Comparison of ENCODE assay signal across 8 mouse cellular contexts in the genomic region with DNA sequence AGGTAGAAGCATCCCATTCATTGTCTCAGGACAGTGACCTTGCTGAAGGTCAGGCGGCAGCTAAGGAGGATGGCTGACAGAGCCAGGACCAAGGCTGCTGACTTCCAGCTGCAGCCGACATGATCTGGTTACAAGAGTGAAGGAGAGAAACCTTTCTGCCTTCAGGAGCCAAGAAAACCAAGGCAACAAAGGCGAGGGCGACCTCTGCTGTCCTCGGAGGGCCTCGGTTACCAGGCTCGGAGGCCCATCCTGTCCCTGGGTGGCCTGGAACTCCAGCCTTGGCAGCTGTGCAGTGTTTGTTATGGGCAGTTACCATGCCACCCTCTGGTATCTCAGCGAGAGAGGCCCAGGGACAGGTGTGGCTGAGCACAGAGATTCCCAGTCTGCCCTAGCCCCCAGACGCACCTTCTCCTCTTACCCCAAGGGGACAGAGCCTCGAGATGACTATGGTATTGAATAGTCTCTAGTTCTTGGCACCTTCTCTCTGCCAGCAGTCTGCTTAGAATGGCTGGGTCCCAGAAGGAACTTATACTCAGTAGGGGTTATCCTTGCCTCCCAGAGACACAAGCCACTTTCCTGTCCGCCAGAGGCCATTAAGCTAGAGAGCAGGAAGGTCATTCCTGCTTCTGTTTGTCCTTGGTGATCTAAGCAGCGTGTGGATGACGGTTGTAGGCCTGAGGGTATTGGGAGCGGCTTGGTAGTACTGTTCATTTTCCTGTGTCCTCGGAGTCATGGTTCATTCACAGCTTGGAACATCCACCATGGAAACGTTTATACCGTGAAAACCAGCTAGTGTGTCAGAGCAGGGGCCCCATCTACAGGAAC.
A peak's percentile ranks its signal among the peaks of the same experiment; 100 is the strongest.
DNase-seq lines count a peak whose midpoint lies in the region; ATAC-seq and TF ChIP-seq lines count a peak whose summit lies in the region.
"Had no signal": no experiment of that assay in that cellular context is flagged by ENCODE, and none has a peak within 500 bp of the region (broad histone marks: within the 10 kb centered on the region; RNA-seq: fewer than 3 reads in every experiment).

No protein-coding gene starts in this region.

- no peaks in the 10 kb centered on the region for H3K79me2 ChIP-seq in CH12.LX (replicated peaks; ENCODE audit: control insufficient read depth, extremely low read depth, insufficient read depth, poor library complexity, severe bottlenecking)

- H3K27me3 ChIP-seq in CH12.LX (replicated peaks) (no peaks in the 10 kb centered on the region), Patski (no peaks in the 10 kb centered on the region)
- H3K27me3 ChIP-seq in intestine, postnatal 0 days (replicated peaks; ENCODE audit: control insufficient read depth, insufficient read depth, low read length) = no peaks in the 10 kb centered on the region
- no peaks in the 10 kb centered on the region for H3K27me3 ChIP-seq in forebrain, embryonic 14.5 days (replicated peaks; ENCODE audit: control insufficient read depth, insufficient read depth, low read length)
- H3K27me3 ChIP-seq: liver, embryonic 13.5 days had no signal

- H3K4me3 ChIP-seq in CH12.LX (replicated peaks in 1 of 3; ENCODE audit: low read depth in 2 of 3, low read length in 2 of 3, poor library complexity in 1 of 3) = no peak overlapping the region
- no peak overlapping the region for H3K4me3 ChIP-seq in intestine, postnatal 0 days (ENCODE audit: low read depth, low read length)
- H3K4me3 ChIP-seq in forebrain, embryonic 14.5 days (ENCODE audit: low read depth, low read length) = no peak overlapping the region
- H3K4me3 ChIP-seq: liver, embryonic 13.5 days had no signal

- POLR2A ChIA-PET in Patski (lab: Charles Lee) = no interaction called here

- DNase-seq in CH12.LX (ENCODE audit: extremely low read depth) = no peak
- DNase-seq in Patski (ENCODE audit: low read depth, low spot score) = no peak
- DNase-seq in gastrocnemius, adult 8-10 months (ENCODE audit: low spot score in 2 of 2) = peak; percentile 84 to 90
- DNase-seq in lung, postnatal 4 days = peak; percentile 81 to 84
- no peak for DNase-seq in Muller cell, postnatal 12 days (ENCODE audit: inconsistent ontology term)
- DNase-seq in forebrain, embryonic 14.5 days (ENCODE audit: low spot score) = no peak
- DNase-seq: liver, embryonic 13.5 days had no signal

- CTCF ChIA-PET in Patski (lab: Charles Lee) = interaction anchor here (1.0 to 2.5 kb wide), 4 partner anchors 16 to 141 kb away, joined by 3 to 9 read pairs (median 6); no protein-coding TSS in a partner anchor

- no peaks in the 10 kb centered on the region for H3K9me3 ChIP-seq in CH12.LX (replicated peaks; ENCODE audit: low read length)
- H3K9me3 ChIP-seq in intestine, postnatal 0 days (ENCODE audit: control insufficient read depth) = no peaks in the 10 kb centered on the region
- no peaks in the 10 kb centered on the region for H3K9me3 ChIP-seq in forebrain, embryonic 14.5 days (replicated peaks; ENCODE audit: control insufficient read depth, low read length)
- H3K9me3 ChIP-seq: liver, embryonic 13.5 days had no signal

- dilution Hi-C loops in CH12.LX (cut with MboI; ENCODE audit: extremely low pct_ligation_motif_present, extremely low pct_unique_long_range_greater_than_20kb, low sequenced_read_pairs) = no loop called here

- in situ Hi-C loops in CH12.LX (cut with MboI; ENCODE audit: low pct_ligation_motif_present, low pct_unique_long_range_greater_than_20kb, low sequenced_read_pairs) = loop anchor here (5.0 kb wide), 1 partner anchor 133 kb away; no protein-coding TSS in a partner anchor
- in situ Hi-C loops in Patski (cut with MboI; ENCODE audit: low pct_unique_long_range_greater_than_20kb) = no loop called here

- TF ChIP-seq CTCF in CH12.LX (conservative IDR thresholded peaks at IDR 0.05 in 1 of 2, IDR thresholded peaks at IDR 0.05 in 1 of 2; ENCODE audit: low read depth in 2 of 2, low read length in 2 of 2) (peak in 1 of 2 experiments; percentile 48; a peak in 2 of 4 replicates), Patski (IDR thresholded peaks at IDR 0.05) (no peak)
- peak; percentile 86 for TF ChIP-seq CTCF in intestine, postnatal 0 days (IDR thresholded peaks at IDR 0.05; ENCODE audit: low read depth)

- no peak for TF ChIP-seq POLR2A in CH12.LX (IDR thresholded peaks at IDR 0.05; ENCODE audit: low read depth, low read length)

- 35% methylated on average over 17 of the region's 17 CpGs for WGBS in intestine, postnatal 0 days
- 64% methylated on average over 17 of the region's 17 CpGs for WGBS in forebrain, embryonic 14.5 days

- H3K4me1 ChIP-seq in CH12.LX (ENCODE audit: control insufficient read depth in 1 of 2, insufficient read depth in 2 of 2) = peaks cover 12 to 32% of the 10 kb centered on the region in 2 experiments
- H3K4me1 ChIP-seq in intestine, postnatal 0 days (replicated peaks; ENCODE audit: control insufficient read depth, insufficient read depth, low read length) = peaks cover 23% of the 10 kb centered on the region; the same call in 1 of the 2 replicates
- no peaks in the 10 kb centered on the region for H3K4me1 ChIP-seq in forebrain, embryonic 14.5 days (ENCODE audit: control insufficient read depth, insufficient read depth, low read length)

- H3K36me3 ChIP-seq in CH12.LX (replicated peaks in 1 of 2; ENCODE audit: control insufficient read depth in 1 of 2, insufficient read depth in 1 of 2, low read length in 1 of 2) = peaks cover 0 to 8% of the 10 kb centered on the region in 2 experiments
- H3K36me3 ChIP-seq in intestine, postnatal 0 days (ENCODE audit: control insufficient read depth, insufficient read depth) = no peaks in the 10 kb centered on the region
- H3K36me3 ChIP-seq in forebrain, embryonic 14.5 days (ENCODE audit: control insufficient read depth, insufficient read depth, low read length) = no peaks in the 10 kb centered on the region
- H3K36me3 ChIP-seq: liver, embryonic 13.5 days had no signal

- ATAC-seq in Patski = peak; percentile 60
- peak; percentile 96 for ATAC-seq in intestine, postnatal 0 days
- ATAC-seq in forebrain, embryonic 14.5 days = no peak

- no peak overlapping the region for H3K27ac ChIP-seq in CH12.LX (ENCODE audit: insufficient read depth, low read depth)
- peak overlapping the region; percentile 92 for H3K27ac ChIP-seq in intestine, postnatal 0 days (ENCODE audit: low read depth, low read length)
- no peak overlapping the region for H3K27ac ChIP-seq in forebrain, embryonic 14.5 days (ENCODE audit: low read depth, low read length)
- H3K27ac ChIP-seq: liver, embryonic 13.5 days had no signal

- TF ChIP-seq RAD21 in CH12.LX (IDR thresholded peaks at IDR 0.05; ENCODE audit: low read depth, low read length) = peak; percentile 39

- H3K4me2 ChIP-seq in CH12.LX (ENCODE audit: insufficient read depth, low read depth, poor library complexity, severe bottlenecking) = no peak overlapping the region
- H3K4me2 ChIP-seq in intestine, postnatal 0 days (replicated peaks; ENCODE audit: low read depth) = no peak overlapping the region
- H3K4me2 ChIP-seq in forebrain, embryonic 14.5 days (ENCODE audit: low read length) = no peak overlapping the region
- H3K4me2 ChIP-seq: liver, embryonic 13.5 days had no signal

- no peak overlapping the region for H3K9ac ChIP-seq in CH12.LX (ENCODE audit: insufficient read depth, low read depth)
- no peak overlapping the region for H3K9ac ChIP-seq in intestine, postnatal 0 days (ENCODE audit: low read depth, low read length)
- H3K9ac ChIP-seq in forebrain, embryonic 14.5 days (ENCODE audit: low read length) = no peak overlapping the region
- H3K9ac ChIP-seq: liver, embryonic 13.5 days had no signal

- TF ChIP-seq EP300 in CH12.LX (IDR thresholded peaks at IDR 0.05; ENCODE audit: low read length) = no peak

TF ChIP-seq in CH12.LX, 34 proteins besides CTCF, POLR2A, EP300 and RAD21:
- TF ChIP-seq JUN (IDR thresholded peaks at IDR 0.05; ENCODE audit: insufficient read depth, low read depth, low read length) (no peak), USF1 (IDR thresholded peaks at IDR 0.05; ENCODE audit: low read depth, low read length) (no peak), USF2 (conservative IDR thresholded peaks at IDR 0.05; ENCODE audit: low read depth, low read length) (no peak), NELFE (IDR thresholded peaks at IDR 0.05; ENCODE audit: low read depth, low read length) (no peak), MAZ (IDR thresholded peaks at IDR 0.05; ENCODE audit: low read depth, low read length) (no peak), TBP (conservative IDR thresholded peaks at IDR 0.05; ENCODE audit: low read depth, low read length) (no peak), GABPA (IDR thresholded peaks at IDR 0.05; ENCODE audit: insufficient replicate concordance, low read depth, low read length) (no peak), MAFK (IDR thresholded peaks at IDR 0.05; ENCODE audit: insufficient replicate concordance, low read length) (no peak), MEF2A (IDR thresholded peaks at IDR 0.05; ENCODE audit: borderline replicate concordance, low read depth, low read length) (no peak), CHD2 (IDR thresholded peaks at IDR 0.05; ENCODE audit: low read length) (no peak), SIN3A (IDR thresholded peaks at IDR 0.05; ENCODE audit: low read length) (no peak), ZKSCAN1 (IDR thresholded peaks at IDR 0.05; ENCODE audit: borderline replicate concordance, low read depth, low read length) (no peak), TCF12 (IDR thresholded peaks at IDR 0.05; ENCODE audit: low read depth, low read length) (no peak), ELF1 (IDR thresholded peaks at IDR 0.05; ENCODE audit: low read depth, low read length) (no peak), CHD1 (IDR thresholded peaks at IDR 0.05; ENCODE audit: low read depth, low read length) (no peak), RCOR1 (conservative IDR thresholded peaks at IDR 0.05; ENCODE audit: low read depth, low read length) (no peak)

Comparison
In these comparisons a context has a peak if more than half of its experiments do, and no peak if none do; other contexts are left out.
1. DNase-seq: peak in gastrocnemius, adult 8-10 months (2 of 2) and lung, postnatal 4 days (2 of 2); none in CH12.LX (single experiment), Patski (single experiment), Muller cell, postnatal 12 days (single experiment) and forebrain, embryonic 14.5 days (single experiment).